Mouse (Mus musculus) liver, postnatal 0 days (tissue): ENCODE results near the gene Dtnb. TPM values are rescaled to one million over a fixed set of nuclear protein-coding genes. Genes with fewer than 3 reads are reported as not detected.

Experiments used
- ATAC-seq: fragments of 200-750 bp; cut with Nextera tagmentation; 2 replicates; pipeline ENCODE4 v1.8.0; 2017; ENCODE audit warnings: mild to moderate bottlenecking, moderate library complexity
- DNase-seq: peaks from one replicate; pipeline ENCODE4 v3.0.0-alpha.2; 2016
- H3K27ac ChIP-seq: fragments of 300-500 bp; sonication (generic); 2 replicates; pipeline ENCODE4 v1.5.1; 2014; ENCODE audit warnings: antibody characterized with exemption, moderate library complexity, mild to moderate bottlenecking, low read depth
- H3K27me3 ChIP-seq: fragments of 300-500 bp; sonication (generic); 2 replicates; pipeline ENCODE4 v1.6.1; 2014; ENCODE audit warnings: low read length, control low read depth, mixed read lengths; ENCODE audit not compliant: insufficient read depth
- H3K36me3 ChIP-seq: fragments of 300-500 bp; sonication (generic); replicated peaks from 2 replicates; pipeline ENCODE4 v1.6.1; 2014; ENCODE audit warnings: mild to moderate bottlenecking, control low read depth, low read length, moderate library complexity, mixed read lengths; ENCODE audit not compliant: insufficient read depth
- H3K4me1 ChIP-seq: fragments of 300-500 bp; sonication (generic); 2 replicates; pipeline ENCODE4 v1.6.1; 2014; ENCODE audit warnings: antibody characterized with exemption, mild to moderate bottlenecking, control low read depth; ENCODE audit not compliant: insufficient read depth
- H3K4me2 ChIP-seq: fragments of 300-500 bp; sonication (generic); 2 replicates; pipeline ENCODE4 v1.6.1; 2014; ENCODE audit warnings: low read depth, mild to moderate bottlenecking, low read length, moderate library complexity, mixed read lengths
- H3K4me3 ChIP-seq: fragments of 300-500 bp; sonication (generic); 2 replicates; pipeline ENCODE4 v1.5.1; 2014; ENCODE audit warnings: low read depth, low read length
- H3K9ac ChIP-seq: fragments of 300-500 bp; sonication (generic); replicated peaks from 2 replicates; pipeline ENCODE4 v1.6.1; 2014; ENCODE audit warnings: mild to moderate bottlenecking, moderate library complexity
- H3K9me3 ChIP-seq: fragments of 300-500 bp; sonication (generic); 2 replicates; pipeline ENCODE4 v1.6.1; 2016; ENCODE audit warnings: mild to moderate bottlenecking, control low read depth, low read length, mixed read lengths
- CTCF ChIP-seq: sonication (generic); IDR thresholded peaks from 2 replicates; pipeline ENCODE4 v1.5.1; 2016; ENCODE audit warnings: antibody characterized with exemption, low read depth
- EP300 ChIP-seq: IDR thresholded peaks from 2 replicates; pipeline ENCODE4 v1.6.1; 2016; ENCODE audit warnings: antibody characterized with exemption, low read depth, mild to moderate bottlenecking
- WGBS: fragments of 180-500 bp; shearing (Covaris S2); extraction: QIAGEN DNeasy Blood & Tissue Kit; methylation state at CpG from one replicate; pipeline ENCODE4 v1.1.7; 2014; ENCODE audit not compliant: insufficient replicate concordance; 5-methylcytosine and 5-hydroxymethylcytosine counted together
- microRNA-seq: library from miRNA; unstranded; fragments of <30 nt; microRNA quantifications from one replicate; pipeline ENCODE4, GENCODE M21; 2016
- polyA plus RNA-seq: library from polyadenylated mRNA; unstranded; fragments of >200 nt; fragmentation: Nextera tagmentation; extraction: Ambion mirVana; gene quantifications from 2 replicates; pipeline ENCODE4 v1.2.1, GENCODE M21; 2015

The Dtnb gene
- polyA plus RNA-seq, 1 experiment from 2014 or later, result 15.7 TPM

GRCm38 (mm10) chr12:3823408-3823807 lies 251.2 kb downstream of the Dtnb start:
- H3K4me3 ChIP-seq, result no peak overlapping the region

DNA sequence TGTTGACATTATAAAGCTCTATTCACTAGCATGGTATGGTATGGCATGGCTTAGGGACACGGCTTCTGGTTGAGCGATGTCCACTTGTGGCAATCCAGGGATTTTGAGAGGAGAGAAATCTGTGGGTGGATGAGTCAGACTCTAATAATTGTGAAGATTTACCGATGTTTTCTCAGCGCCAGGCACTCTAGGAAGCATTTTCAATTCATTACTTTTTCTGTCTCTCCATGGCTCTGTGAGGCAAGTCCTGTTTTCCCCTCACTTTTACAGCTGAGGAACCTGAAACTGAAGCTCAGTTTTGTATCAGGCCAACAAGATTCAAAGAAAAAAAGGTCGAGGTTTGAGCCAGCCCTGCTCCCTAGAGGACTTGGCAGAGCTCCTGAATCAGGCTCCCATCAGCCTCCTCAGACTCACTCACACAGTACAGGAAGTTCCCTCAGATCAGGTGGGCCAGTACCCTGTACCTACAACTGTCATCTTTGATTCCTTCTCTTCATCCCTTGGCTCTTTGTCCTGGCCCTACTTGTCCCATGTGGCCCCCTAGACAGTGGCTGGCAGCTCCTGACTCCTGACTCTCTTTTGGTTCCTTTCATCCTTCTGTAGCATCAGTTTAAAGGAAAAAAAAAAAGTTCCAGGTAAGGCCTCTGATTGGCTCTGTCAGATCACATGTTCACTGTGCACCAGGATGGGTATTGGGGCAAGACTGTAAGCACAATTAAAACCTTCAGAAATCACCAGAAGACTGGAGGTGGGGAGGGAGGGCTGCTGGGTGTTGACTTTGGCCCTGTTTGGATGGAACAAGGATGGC lies 252.9 kb downstream of the Dtnb start:
- no peaks in the 10 kb centered on the region for H3K9me3 ChIP-seq
- 0 out of 2 replicates have a peak, but pooled peaks cover 4% of the 10 kb centered on the region for H3K4me1 ChIP-seq
- TF ChIP-seq EP300 (no peak), CTCF (no peak)
- no peaks in the 10 kb centered on the region for H3K27me3 ChIP-seq
- no peak overlapping the region for H3K9ac ChIP-seq
- DNase-seq (no peak), ATAC-seq (no peak)
- 62% methylated on average over 5 of the region's 5 CpGs for WGBS
- no peak overlapping the region for H3K4me3 ChIP-seq
- H3K4me2 ChIP-seq, result no peak overlapping the region
- no peak overlapping the region for H3K27ac ChIP-seq
- H3K36me3 ChIP-seq, result no peaks in the 10 kb centered on the region

More at GRCm38 (mm10) chr12:3823408-3823807, 251.2 kb downstream of the Dtnb start:
- 0 out of 2 replicates have a peak, but pooled peaks cover 4% of the 10 kb centered on the region for H3K4me1 ChIP-seq
- no peak for ATAC-seq
- H3K27me3 ChIP-seq, result no peaks in the 10 kb centered on the region
- DNase-seq, result no peak
- H3K4me2 ChIP-seq, result no peak overlapping the region
- H3K9ac ChIP-seq, result no peak overlapping the region
- no peaks in the 10 kb centered on the region for H3K9me3 ChIP-seq
- H3K27ac ChIP-seq, result no peak overlapping the region
- H3K36me3 ChIP-seq, result no peaks in the 10 kb centered on the region
- 74% methylated on average over 5 of the region's 5 CpGs for WGBS
- TF ChIP-seq CTCF (no peak), EP300 (no peak)

- H3K36me3 ChIP-seq, result no peaks in the 10 kb centered on the region
- H3K27ac ChIP-seq, result no peak overlapping the region
- 0 out of 2 replicates have a peak, but pooled peaks cover 4% of the 10 kb centered on the region for H3K4me1 ChIP-seq
- H3K27me3 ChIP-seq, result no peaks in the 10 kb centered on the region
- WGBS, result 59% methylated on average over 12 of the region's 12 CpGs
- no peak for DNase-seq
- H3K4me3 ChIP-seq, result no peak overlapping the region
- no peak for TF ChIP-seq CTCF
- no peak for TF ChIP-seq EP300
- H3K9ac ChIP-seq, result no peak overlapping the region
- H3K4me2 ChIP-seq, result no peak overlapping the region
- no peaks in the 10 kb centered on the region for H3K9me3 ChIP-seq
- no peak for ATAC-seq
These were observed 253.5 kb downstream of the Dtnb start for GRCm38 (mm10) chr12:3825714-3826080.

- no peak overlapping the region for H3K4me3 ChIP-seq
- TF ChIP-seq EP300 (no peak), CTCF (no peak)
- 69% methylated on average over 5 of the region's 5 CpGs for WGBS
- H3K27ac ChIP-seq, result no peak overlapping the region
- no peak overlapping the region for H3K9ac ChIP-seq
- no peaks in the 10 kb centered on the region for H3K27me3 ChIP-seq
- DNase-seq (no peak), ATAC-seq (no peak)
- no peaks in the 10 kb centered on the region for H3K36me3 ChIP-seq
- peaks cover 4% of the 10 kb centered on the region; the same call in 1 of the 2 replicates for H3K4me1 ChIP-seq
- H3K4me2 ChIP-seq, result no peak overlapping the region
- no peaks in the 10 kb centered on the region for H3K9me3 ChIP-seq
These were observed 255.6 kb downstream of the Dtnb start for GRCm38 (mm10) chr12:3827771-3828170.

Small RNA genes lying within 50 kb of the gene (microRNA-seq; reads per million reads assigned to microRNA genes)
- gene Gm26050, result not detected

Other genes with a start within 250 kb of the Dtnb start
- gene Kif3c, start 207.2 kb upstream of the Dtnb start, polyA plus RNA-seq, result 0.46 and 0.52 TPM in 2 replicates
- gene Asxl2, start 145.5 kb upstream of the Dtnb start, polyA plus RNA-seq, result 4.3 and 5.1 TPM in 2 replicates
- 21.0 and 24.3 TPM in 2 replicates for gene Dnmt3a, start 233.6 kb downstream of the Dtnb start, polyA plus RNA-seq